Mouse (Mus musculus): ENCODE results near the gene Snrnp35.
"Not testable (repeated sequence)": the region's sequence is repeated elsewhere in the genome, so short reads cannot be mapped to it uniquely, and the experiment has no call there.

Gene Snrnp35

DNA sequence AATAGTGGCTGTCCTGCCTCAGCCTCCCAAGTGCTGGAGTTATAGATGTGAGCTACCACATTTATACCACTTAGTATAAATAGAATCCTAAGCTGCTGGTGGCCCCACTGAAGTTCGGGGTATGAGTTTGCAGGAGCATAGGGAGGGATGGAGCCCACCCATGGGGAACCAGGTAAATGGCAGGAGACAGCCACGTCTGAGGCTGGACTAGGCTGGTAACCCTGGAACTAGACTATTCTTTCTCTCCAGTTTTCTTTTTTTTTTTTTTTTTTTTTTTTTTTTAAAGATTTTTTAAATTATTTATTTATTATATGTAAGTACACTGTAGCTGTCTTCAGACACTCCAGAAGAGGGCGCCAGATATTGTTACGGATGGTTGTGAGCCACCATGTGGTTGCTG, 17.1 kb downstream of the Snrnp35 start:
- DNase-seq (ENCODE audit: low spot score in 2 of 2), result not testable (repeated sequence)

DNA sequence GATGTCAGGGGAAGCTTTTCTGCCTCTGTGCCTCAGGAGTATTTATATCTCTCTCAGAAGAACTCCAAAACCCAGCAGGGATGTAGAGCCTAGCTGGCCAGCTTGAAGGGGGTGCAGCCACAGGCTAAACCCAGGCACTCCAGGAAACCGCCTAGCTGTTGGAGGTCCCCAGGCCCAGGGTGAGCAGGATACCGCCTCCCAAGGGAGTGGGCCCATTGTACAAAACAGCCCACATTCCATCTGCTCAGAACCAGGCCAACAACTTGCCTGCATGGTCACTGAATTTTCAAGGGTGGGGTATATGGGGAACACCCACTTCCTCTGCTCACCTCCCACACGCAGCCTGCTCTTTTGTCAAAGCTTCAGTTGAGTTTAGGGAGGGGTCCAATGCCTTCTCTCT, 17.6 kb downstream of the Snrnp35 start:
- DNase-seq (ENCODE audit: low spot score in 2 of 2), result peak; percentile 43 to 65

DNA sequence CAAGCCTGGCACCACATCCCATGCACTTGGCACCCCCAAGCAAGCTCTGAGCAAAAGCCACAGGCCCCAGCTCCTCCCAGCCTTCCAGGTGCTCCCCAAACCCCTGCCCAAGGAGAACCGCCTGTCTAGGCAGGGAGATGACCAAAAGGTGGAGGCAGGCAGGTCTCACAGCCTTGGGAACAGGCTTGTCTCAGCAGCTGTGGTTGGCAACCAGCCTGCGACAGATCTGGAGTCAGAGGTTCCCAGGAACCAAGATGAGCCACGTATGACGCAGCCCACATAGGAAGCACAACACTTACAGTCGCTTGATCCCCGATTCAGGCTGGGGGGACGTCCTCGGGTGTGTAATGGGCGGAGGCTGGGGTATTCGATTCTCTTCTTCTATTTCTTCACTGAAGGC, 18.6 kb downstream of the Snrnp35 start:
- DNase-seq (ENCODE audit: low spot score in 2 of 2), result no peak

- no peak for DNase-seq (ENCODE audit: low spot score in 2 of 2)
Observed at GRCm38 (mm10) chr5:124503742-124504141, 20.8 kb downstream of the Snrnp35 start.

DNA sequence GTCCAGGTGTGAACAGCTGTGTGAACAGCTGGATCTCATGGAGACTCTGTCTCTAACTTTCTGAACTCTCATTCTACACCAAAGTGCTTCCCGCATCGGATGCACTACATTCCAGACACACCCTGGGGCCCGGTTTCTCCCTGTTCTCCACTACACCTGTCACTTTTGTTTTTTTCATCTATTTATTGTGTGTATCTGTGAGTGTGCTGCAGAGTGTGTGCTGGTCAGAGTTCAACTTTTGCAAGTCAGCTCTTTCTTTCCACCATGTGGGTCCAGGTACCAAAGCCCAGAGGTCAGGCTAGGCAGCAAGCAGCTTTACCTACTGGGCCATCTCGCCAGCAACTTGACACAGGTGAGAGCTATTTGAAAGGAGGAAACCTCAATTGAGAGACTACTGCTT, 22.3 kb downstream of the Snrnp35 start:
- no peak for DNase-seq (ENCODE audit: low spot score in 2 of 2)

DNA sequence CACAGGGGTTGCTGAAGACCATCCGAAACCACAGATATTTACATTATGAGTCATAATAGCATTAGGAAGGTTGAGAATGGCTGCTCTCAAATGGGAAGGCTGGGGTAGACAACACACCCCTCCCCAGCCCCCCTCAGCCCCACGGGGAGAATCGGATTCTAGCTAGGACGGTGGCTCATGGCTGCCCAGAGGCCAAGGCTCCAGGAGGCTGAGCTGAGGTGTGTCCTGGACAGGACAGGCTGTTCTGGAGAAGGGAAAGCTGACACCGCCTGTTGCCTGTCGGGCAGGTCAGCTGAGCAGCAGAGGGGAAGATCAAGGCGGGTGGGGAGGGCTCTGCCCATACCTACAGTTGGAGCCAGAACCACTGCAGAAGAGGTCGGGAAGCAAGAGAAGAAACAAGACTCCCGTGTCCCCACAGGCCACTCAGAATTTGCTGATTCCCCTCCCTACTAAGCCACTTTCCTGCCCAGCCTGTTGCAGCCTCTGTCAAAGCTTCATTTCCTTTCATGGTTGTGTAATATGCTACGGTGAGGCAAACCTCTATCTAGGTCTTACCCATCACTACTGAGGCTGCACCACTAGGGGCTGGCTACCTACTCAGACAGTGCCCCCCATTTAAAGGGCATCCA, 23.9 kb downstream of the Snrnp35 start:
- DNase-seq (ENCODE audit: low spot score in 2 of 2), result peak; percentile 70 to 73

DNA sequence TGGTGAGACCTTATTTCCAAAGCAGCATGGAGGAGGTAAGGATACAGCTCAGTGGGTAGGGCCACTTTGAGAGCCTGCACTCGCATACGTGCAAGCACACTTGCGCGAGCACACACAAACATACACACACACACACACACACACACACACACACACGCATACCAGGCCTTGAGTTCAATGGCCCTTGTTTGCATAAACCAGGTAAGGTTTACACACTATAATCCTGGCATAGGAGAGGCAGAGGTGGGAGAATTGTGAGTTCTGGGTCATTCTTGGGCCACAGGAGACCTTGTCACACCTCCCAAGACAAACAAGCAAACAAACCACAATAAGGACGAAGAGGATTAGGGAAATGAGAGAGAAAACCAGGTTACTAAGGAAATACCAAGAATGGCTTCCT, 26.3 kb downstream of the Snrnp35 start:
- no peak for DNase-seq (ENCODE audit: low spot score in 2 of 2)

DNA sequence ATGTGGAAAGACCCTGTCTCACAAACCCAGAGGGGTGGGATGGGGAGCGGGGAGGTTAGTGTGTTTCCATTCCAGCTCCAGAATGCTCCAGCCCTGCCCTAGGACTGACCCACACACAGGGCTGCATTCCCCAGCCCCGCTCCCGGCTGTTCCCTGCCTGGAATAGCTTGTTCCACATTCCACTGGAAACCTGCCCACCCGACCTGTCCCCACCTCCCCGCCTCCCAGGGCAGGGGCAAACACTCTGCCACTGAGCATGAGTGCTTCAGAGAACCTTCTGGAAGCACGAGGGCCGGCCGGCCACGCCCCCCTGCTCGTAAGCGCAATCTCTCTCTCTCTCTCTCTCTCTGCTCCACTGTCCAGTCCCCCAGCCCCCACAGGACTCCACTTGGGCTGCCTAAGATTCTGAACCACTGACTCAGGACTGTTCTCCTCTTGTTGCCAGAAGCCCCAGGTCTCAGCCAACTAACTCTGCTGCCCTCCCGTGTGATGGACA, 26.9 kb downstream of the Snrnp35 start:
- DNase-seq (ENCODE audit: low spot score in 2 of 2), result peak; percentile 78 to 84

- no peak for DNase-seq (ENCODE audit: low spot score in 2 of 2)
Observed at GRCm38 (mm10) chr5:124510536-124511050, 27.7 kb downstream of the Snrnp35 start.

DNA sequence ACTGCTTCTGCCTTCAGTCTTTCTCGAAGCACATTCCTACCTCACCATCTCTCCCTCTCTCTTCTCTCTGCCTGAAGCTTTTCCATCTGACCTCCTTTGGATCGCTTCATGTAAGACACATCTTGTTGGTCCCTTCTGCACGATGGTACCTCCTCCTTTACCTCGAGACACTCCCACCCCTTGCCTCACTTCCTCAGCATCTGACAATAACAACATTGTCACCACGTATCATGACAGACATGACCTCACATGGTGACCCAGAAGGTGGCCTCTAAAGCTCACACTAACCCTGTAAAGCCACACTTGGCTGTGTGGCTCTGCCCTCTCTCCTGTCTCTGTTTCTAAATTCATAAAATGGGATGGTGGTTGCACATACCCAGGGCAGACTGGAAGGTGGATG, 32.9 kb downstream of the Snrnp35 start:
- no peak for DNase-seq (ENCODE audit: low spot score in 2 of 2)

DNA sequence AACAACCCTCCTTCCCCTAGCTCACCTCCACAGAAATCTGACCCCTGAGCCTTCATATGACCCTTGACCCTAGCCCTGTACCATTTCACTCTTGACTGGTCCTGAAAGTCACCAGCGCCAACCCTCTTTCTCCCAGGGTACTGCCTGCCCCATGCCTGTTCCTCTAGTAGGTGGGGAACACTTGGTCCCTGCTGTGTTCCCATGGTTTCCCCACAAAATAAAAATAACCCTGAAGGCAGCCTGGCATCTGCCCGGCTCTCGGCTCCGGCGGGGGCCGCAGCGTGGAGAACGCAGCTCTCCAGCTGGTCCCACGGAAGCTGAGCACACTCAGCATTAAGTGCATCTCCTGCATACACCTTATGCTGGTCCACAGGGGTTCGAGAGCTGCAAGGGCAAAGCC, 35.7 kb downstream of the Snrnp35 start:
- no peak for DNase-seq (ENCODE audit: low spot score in 2 of 2)

GRCm38 (mm10) chr5:124521588-124521987, 38.7 kb downstream of the Snrnp35 start:
- no peak for DNase-seq (ENCODE audit: low spot score in 2 of 2)

DNA sequence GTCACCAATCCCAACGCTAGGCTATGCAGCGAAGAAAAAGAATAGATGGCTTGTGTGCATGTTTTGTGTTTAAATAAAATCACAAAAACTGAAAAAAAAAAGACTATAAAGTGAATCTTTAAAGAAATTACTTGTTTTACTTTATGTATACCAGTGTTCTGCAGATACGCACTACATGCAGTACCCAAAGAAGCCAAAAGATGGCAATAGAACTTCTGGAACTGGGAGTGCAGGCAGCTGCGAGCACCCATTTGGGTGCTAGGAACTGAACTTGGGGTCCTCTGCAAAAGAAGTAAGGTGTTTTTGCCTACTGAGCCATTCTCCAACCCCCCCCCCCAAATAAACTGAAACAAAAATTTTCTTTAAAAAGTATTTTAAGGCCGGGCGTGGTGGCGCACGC, 40.1 kb downstream of the Snrnp35 start:
- no peak for DNase-seq (ENCODE audit: low spot score in 2 of 2)

GRCm38 (mm10) chr5:124524943-124525342, 42.0 kb downstream of the Snrnp35 start:
- no peak for DNase-seq (ENCODE audit: low spot score in 2 of 2)

- DNase-seq (ENCODE audit: low spot score in 2 of 2), result no peak
Observed at GRCm38 (mm10) chr5:124528351-124528750, 45.4 kb downstream of the Snrnp35 start.

- DNase-seq (ENCODE audit: low spot score in 2 of 2), result peak; percentile 58 to 72
Observed at GRCm38 (mm10) chr5:124528791-124529190, 45.9 kb downstream of the Snrnp35 start.

DNA sequence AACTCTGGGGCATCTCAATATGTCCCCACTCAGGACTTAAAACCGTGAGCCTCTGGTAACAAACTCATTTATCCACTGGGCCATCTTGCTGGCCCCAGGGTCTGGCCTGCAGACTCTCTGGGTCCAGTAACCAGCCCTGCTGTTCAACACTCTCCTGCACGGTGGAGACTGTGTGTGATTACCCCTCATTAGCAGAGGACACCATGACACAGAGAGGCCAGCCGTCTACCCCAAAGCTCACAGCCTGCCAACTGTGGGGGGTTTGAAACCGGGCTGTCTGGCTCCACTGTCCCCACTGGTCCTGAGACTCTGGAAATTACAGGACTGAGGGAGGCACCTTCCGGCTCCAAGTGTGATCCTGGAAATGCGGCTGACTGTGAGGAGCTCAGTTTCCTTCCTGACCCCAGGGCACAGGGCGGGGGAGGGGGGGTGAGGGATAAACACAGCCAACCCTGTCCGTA, 46.3 kb downstream of the Snrnp35 start:
- peak; percentile 44 to 48 for DNase-seq (ENCODE audit: low spot score in 2 of 2)

- peak; percentile 32 to 38 for DNase-seq (ENCODE audit: low spot score in 2 of 2)
Observed at GRCm38 (mm10) chr5:124529697-124530096, 46.8 kb downstream of the Snrnp35 start.

DNA sequence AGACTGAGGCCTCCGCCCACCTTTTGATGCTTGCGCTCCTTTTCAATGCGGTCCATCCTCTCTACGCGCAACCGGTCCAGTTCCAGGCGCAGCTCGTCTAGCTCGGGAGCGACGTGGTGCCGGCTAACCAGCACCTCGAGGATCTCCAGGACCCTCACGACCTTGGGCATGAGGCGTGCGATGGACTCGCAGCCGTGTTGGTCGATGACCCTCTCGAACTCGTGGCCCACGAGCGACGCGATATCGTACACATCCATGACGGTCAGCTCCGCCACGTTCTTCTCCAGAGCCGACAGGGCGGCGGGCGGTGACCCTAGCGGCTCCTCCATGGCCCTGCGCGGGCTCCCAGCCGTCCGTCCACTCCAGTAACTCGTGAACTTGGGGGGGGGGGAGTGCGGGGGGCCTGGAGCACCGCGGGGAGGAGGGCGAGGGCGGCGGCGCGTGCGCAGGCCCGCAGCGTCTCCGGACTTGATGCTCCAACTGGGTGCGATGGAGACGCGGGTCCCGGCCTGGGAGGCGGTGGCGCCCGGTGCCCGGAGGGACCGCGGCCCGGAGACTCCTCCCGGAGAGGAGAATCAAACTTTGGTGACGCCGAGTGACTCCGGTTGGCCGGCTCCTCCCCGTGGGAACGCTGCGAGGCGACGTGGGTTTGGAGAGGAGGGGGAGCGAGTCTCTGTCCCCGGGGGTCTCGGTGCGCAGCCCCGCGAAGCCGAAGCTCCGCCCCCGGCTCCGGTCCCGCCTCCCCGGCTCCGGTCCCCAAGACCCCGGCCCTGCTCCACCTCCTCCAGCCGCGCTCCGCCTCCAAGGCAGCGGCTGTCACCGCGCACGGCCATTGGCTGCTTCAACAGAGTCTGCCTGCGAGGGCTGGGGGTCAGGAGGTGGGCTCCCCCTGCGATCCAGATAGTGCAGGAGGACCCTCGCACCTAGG, 48.0 kb downstream of the Snrnp35 start, which contains the start of gene Rilpl1:
Gene Rilpl1 (minus strand): TSS at position 737 of the 928 bp plus-strand sequence.
- DNase-seq (ENCODE audit: low spot score in 2 of 2), result peak; percentile 84 to 88

DNA sequence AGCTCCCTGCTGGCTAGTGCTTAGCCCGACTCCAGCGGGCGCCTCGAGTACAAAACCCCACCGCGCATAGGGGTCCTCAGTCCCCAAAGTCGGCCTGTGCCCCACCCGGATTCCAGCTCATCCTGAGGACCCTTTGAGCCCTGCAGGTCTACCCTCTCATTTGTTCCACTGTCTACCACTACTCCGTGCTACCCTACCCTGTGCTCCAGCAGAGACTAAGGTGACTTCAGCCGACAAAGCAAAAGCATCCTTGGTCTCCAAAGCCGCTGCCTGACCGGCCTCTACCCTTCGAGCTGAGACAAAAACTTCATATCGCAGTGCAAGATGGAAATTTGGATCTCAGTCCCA, 48.6 kb downstream of the Snrnp35 start:
- DNase-seq (ENCODE audit: low spot score in 2 of 2), result no peak

DNA sequence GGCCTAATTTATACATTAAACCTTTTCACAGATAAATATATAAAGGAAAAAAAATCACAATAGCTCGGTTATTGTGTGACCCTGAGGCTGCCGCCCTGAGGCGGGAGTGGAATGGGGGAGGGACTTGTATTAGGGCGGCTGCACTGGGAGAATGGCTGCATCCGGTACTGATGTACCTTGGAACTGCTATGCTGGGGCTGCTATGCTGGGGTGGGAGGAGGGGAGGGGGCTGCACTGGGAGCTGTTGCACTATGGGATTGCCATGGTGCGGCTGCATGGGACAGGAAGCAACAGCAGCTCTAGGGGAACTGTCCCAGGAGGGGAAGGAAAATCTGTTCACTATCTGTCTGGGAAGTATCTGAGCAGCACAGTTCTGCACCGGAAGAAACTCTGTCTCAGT, 49.5 kb downstream of the Snrnp35 start:
- no peak for DNase-seq (ENCODE audit: low spot score in 2 of 2)

- DNase-seq (ENCODE audit: low spot score in 2 of 2), result no peak
Observed at GRCm38 (mm10) chr5:124535016-124535415, 52.1 kb downstream of the Snrnp35 start.

- peak; percentile 62 to 70 for DNase-seq (ENCODE audit: low spot score in 2 of 2)
Observed at GRCm38 (mm10) chr5:124536776-124537175, 53.8 kb downstream of the Snrnp35 start.

Measured in heart, adult 9 months (tissue).